Mouse (Mus musculus) ES-CJ7 (cell line): ENCODE results near the gene Mypn.

Experiments used
- DNase-seq: peaks from one replicate; pipeline ENCODE4 v3.0.0; 2011; ENCODE audit warnings: low read depth, low spot score

Mypn gene

GRCm38 (mm10) chr10:63199008-63199407 lies 4.7 kb downstream of the Mypn start:
- DNase-seq, result no peak

GRCm38 (mm10) chr10:63192736-63193135 lies 11.0 kb downstream of the Mypn start:
- DNase-seq, result no peak

GRCm38 (mm10) chr10:63192276-63192675 lies 11.5 kb downstream of the Mypn start:
- peak; percentile 34 for DNase-seq

GRCm38 (mm10) chr10:63184451-63184850 lies 19.3 kb downstream of the Mypn start:
- DNase-seq, result peak; percentile 60

- DNase-seq, result peak; percentile 97
Observed at GRCm38 (mm10) chr10:63182177-63182768, 21.5 kb downstream of the Mypn start.

- no peak for DNase-seq
Observed at GRCm38 (mm10) chr10:63181166-63181565, 22.6 kb downstream of the Mypn start.

- DNase-seq, result peak; percentile 29
Observed at GRCm38 (mm10) chr10:63179524-63179923, 24.2 kb downstream of the Mypn start.

GRCm38 (mm10) chr10:63178318-63178717 lies 25.4 kb downstream of the Mypn start:
- DNase-seq, result peak; percentile 49

GRCm38 (mm10) chr10:63177286-63178140 lies 26.2 kb downstream of the Mypn start:
- DNase-seq, result peak; percentile 81

GRCm38 (mm10) chr10:63176471-63176931 lies 27.3 kb downstream of the Mypn start:
- DNase-seq, result no peak

GRCm38 (mm10) chr10:63172089-63172488 lies 31.7 kb downstream of the Mypn start:
- no peak for DNase-seq

- no peak for DNase-seq
Observed at GRCm38 (mm10) chr10:63169503-63169902, 34.2 kb downstream of the Mypn start.

- DNase-seq, result no peak
Observed at GRCm38 (mm10) chr10:63168124-63168523, 35.6 kb downstream of the Mypn start.

GRCm38 (mm10) chr10:63167241-63167995 lies 36.3 kb downstream of the Mypn start:
- DNase-seq, result no peak

GRCm38 (mm10) chr10:63165752-63166412 lies 37.9 kb downstream of the Mypn start:
- DNase-seq, result peak; percentile 81

- no peak for DNase-seq
Observed at GRCm38 (mm10) chr10:63161240-63161639, 42.5 kb downstream of the Mypn start.

GRCm38 (mm10) chr10:63160671-63161070 lies 43.1 kb downstream of the Mypn start:
- DNase-seq, result peak; percentile 88

GRCm38 (mm10) chr10:63158191-63158590 lies 45.6 kb downstream of the Mypn start:
- no peak for DNase-seq

- no peak for DNase-seq
Observed at GRCm38 (mm10) chr10:63157491-63157890, 46.3 kb downstream of the Mypn start.

- DNase-seq, result no peak
Observed at GRCm38 (mm10) chr10:63156919-63157318, 46.8 kb downstream of the Mypn start.

GRCm38 (mm10) chr10:63156351-63156750 lies 47.4 kb downstream of the Mypn start:
- no peak for DNase-seq
